Mouse (Mus musculus): ENCODE results near the gene Prrg2. TPM values are rescaled to one million over a fixed set of nuclear protein-coding genes. Genes with fewer than 3 reads are reported as not detected.

Gene Prrg2
- total and polyA plus RNA-seq, 2 experiments from 2014 or later: 7.7 to 13.7 TPM

- DNase-seq (ENCODE audit: low spot score): no peak
- no peak for ATAC-seq (ENCODE audit: low FRiP score)
These were observed 49.7 kb downstream of the Prrg2 start for GRCm38 (mm10) chr7:45012824-45013223.

GRCm38 (mm10) chr7:45012011-45012410 lies 50.5 kb downstream of the Prrg2 start:
- no peaks in the 10 kb centered on the region for H3K27me3 ChIP-seq (ENCODE audit: insufficient read depth, low read length)
- 98% methylated on average over 6 of the region's 6 CpGs for WGBS
- no peak for ATAC-seq (ENCODE audit: low FRiP score)
- no peak overlapping the region for H3K4me3 ChIP-seq (ENCODE audit: low read depth, low read length)
- no peak for TF ChIP-seq CTCF (IDR thresholded peaks at IDR 0.05)
- no peak for DNase-seq (ENCODE audit: low spot score)
- H3K36me3 ChIP-seq (ENCODE audit: insufficient read depth, low read length): peaks cover 54% of the 10 kb centered on the region
- no peak overlapping the region for H3K9ac ChIP-seq (replicated peaks; ENCODE audit: low read length, poor library complexity, severe bottlenecking)
- H3K27ac ChIP-seq (ENCODE audit: low read depth, low read length): no peak overlapping the region
- H3K9me3 ChIP-seq (ENCODE audit: low read length): no peaks in the 10 kb centered on the region
- H3K4me2 ChIP-seq (ENCODE audit: low read depth, low read length, poor library complexity, severe bottlenecking): no peak overlapping the region
- peaks cover 9% of the 10 kb centered on the region; the same call in 1 of the 2 replicates for H3K4me1 ChIP-seq (ENCODE audit: insufficient read depth, low read length)

More at GRCm38 (mm10) chr7:45012824-45013223, 49.7 kb downstream of the Prrg2 start:
- Histone ChIP-seq H3K4me1 (ENCODE audit: insufficient read depth, low read length) (peaks cover 10% of the 10 kb centered on the region; the same call in 1 of the 2 replicates), H3K4me2 (ENCODE audit: low read depth, low read length, poor library complexity, severe bottlenecking) (no peak overlapping the region), H3K27me3 (ENCODE audit: insufficient read depth, low read length) (no peaks in the 10 kb centered on the region), H3K9me3 (ENCODE audit: low read length) (no peaks in the 10 kb centered on the region), H3K9ac (replicated peaks; ENCODE audit: low read length, poor library complexity, severe bottlenecking) (no peak overlapping the region), H3K4me3 (ENCODE audit: low read depth, low read length) (no peak overlapping the region), H3K27ac (ENCODE audit: low read depth, low read length) (no peak overlapping the region), H3K36me3 (ENCODE audit: insufficient read depth, low read length) (peaks cover 46% of the 10 kb centered on the region)
- 89% methylated on average over 4 of the region's 4 CpGs for WGBS
- TF ChIP-seq CTCF (IDR thresholded peaks at IDR 0.05): no peak

GRCm38 (mm10) chr7:45008411-45008810 lies 54.1 kb downstream of the Prrg2 start:
- WGBS: 96% methylated on average over 19 of the region's 19 CpGs
- H3K27ac ChIP-seq (ENCODE audit: low read depth, low read length): no peak overlapping the region
- H3K9ac ChIP-seq (replicated peaks; ENCODE audit: low read length, poor library complexity, severe bottlenecking): no peak overlapping the region
- H3K36me3 ChIP-seq (ENCODE audit: insufficient read depth, low read length): peaks cover 83% of the 10 kb centered on the region
- ATAC-seq (ENCODE audit: low FRiP score) (no peak), DNase-seq (ENCODE audit: low spot score) (no peak)
- no peaks in the 10 kb centered on the region for H3K27me3 ChIP-seq (ENCODE audit: insufficient read depth, low read length)
- H3K4me3 ChIP-seq (ENCODE audit: low read depth, low read length): no peak overlapping the region
- no peaks in the 10 kb centered on the region for H3K4me1 ChIP-seq (ENCODE audit: insufficient read depth, low read length)
- no peak for TF ChIP-seq CTCF (IDR thresholded peaks at IDR 0.05)
- H3K9me3 ChIP-seq (ENCODE audit: low read length): no peaks in the 10 kb centered on the region
- H3K4me2 ChIP-seq (ENCODE audit: low read depth, low read length, poor library complexity, severe bottlenecking): no peak overlapping the region

- Histone ChIP-seq H3K4me1 (ENCODE audit: insufficient read depth, low read length) (no peaks in the 10 kb centered on the region), H3K4me2 (ENCODE audit: low read depth, low read length, poor library complexity, severe bottlenecking) (no peak overlapping the region), H3K27me3 (ENCODE audit: insufficient read depth, low read length) (no peaks in the 10 kb centered on the region), H3K36me3 (ENCODE audit: insufficient read depth, low read length) (peaks cover 83% of the 10 kb centered on the region), H3K4me3 (ENCODE audit: low read depth, low read length) (no peak overlapping the region), H3K9me3 (ENCODE audit: low read length) (no peaks in the 10 kb centered on the region), H3K9ac (replicated peaks; ENCODE audit: low read length, poor library complexity, severe bottlenecking) (no peak overlapping the region), H3K27ac (ENCODE audit: low read depth, low read length) (no peak overlapping the region)
- no peak for DNase-seq (ENCODE audit: low spot score)
- WGBS: 96% methylated on average over 30 of the region's 30 CpGs
- no peak for TF ChIP-seq CTCF (IDR thresholded peaks at IDR 0.05)
- no peak for ATAC-seq (ENCODE audit: low FRiP score)
These were observed 54.6 kb downstream of the Prrg2 start for GRCm38 (mm10) chr7:45007846-45008245.

- no peak for TF ChIP-seq CTCF (IDR thresholded peaks at IDR 0.05)
- Histone ChIP-seq H3K27ac (ENCODE audit: low read depth, low read length) (no peak overlapping the region), H3K4me3 (ENCODE audit: low read depth, low read length) (no peak overlapping the region), H3K36me3 (ENCODE audit: insufficient read depth, low read length) (peaks cover 81% of the 10 kb centered on the region), H3K4me1 (ENCODE audit: insufficient read depth, low read length) (no peaks in the 10 kb centered on the region), H3K9me3 (ENCODE audit: low read length) (no peaks in the 10 kb centered on the region), H3K27me3 (ENCODE audit: insufficient read depth, low read length) (no peaks in the 10 kb centered on the region), H3K9ac (replicated peaks; ENCODE audit: low read length, poor library complexity, severe bottlenecking) (no peak overlapping the region), H3K4me2 (ENCODE audit: low read depth, low read length, poor library complexity, severe bottlenecking) (no peak overlapping the region)
- no peak for DNase-seq (ENCODE audit: low spot score)
- ATAC-seq (ENCODE audit: low FRiP score): no peak
- 96% methylated on average over 29 of the region's 29 CpGs for WGBS
These were observed 55.3 kb downstream of the Prrg2 start for GRCm38 (mm10) chr7:45007141-45007540.

- Histone ChIP-seq H3K9ac (replicated peaks; ENCODE audit: low read length, poor library complexity, severe bottlenecking) (no peak overlapping the region), H3K36me3 (ENCODE audit: insufficient read depth, low read length) (peaks cover 81% of the 10 kb centered on the region), H3K4me3 (ENCODE audit: low read depth, low read length) (no peak overlapping the region), H3K4me2 (ENCODE audit: low read depth, low read length, poor library complexity, severe bottlenecking) (no peak overlapping the region), H3K4me1 (ENCODE audit: insufficient read depth, low read length) (no peaks in the 10 kb centered on the region), H3K27me3 (ENCODE audit: insufficient read depth, low read length) (no peaks in the 10 kb centered on the region), H3K9me3 (ENCODE audit: low read length) (no peaks in the 10 kb centered on the region), H3K27ac (ENCODE audit: low read depth, low read length) (no peak overlapping the region)
- ATAC-seq (ENCODE audit: low FRiP score): no peak
- no peak for TF ChIP-seq CTCF (IDR thresholded peaks at IDR 0.05)
- no peak for DNase-seq (ENCODE audit: low spot score)
- WGBS: 90% methylated on average over 11 of the region's 12 CpGs
These were observed 56.0 kb downstream of the Prrg2 start for GRCm38 (mm10) chr7:45006503-45006902.

Measured in midbrain, postnatal 0 days (tissue).